Mouse (Mus musculus): ENCODE data around the gene Cuta. TPM values are rescaled to one million over a fixed set of nuclear protein-coding genes. Genes with fewer than 3 reads are reported as not detected.

The Cuta gene
- polyA plus RNA-seq, 1 experiment, result 251 TPM

- H3K36me3 ChIP-seq (ENCODE audit: control insufficient read depth, insufficient read depth, low read length), result no peaks in the 10 kb centered on the region
- H3K27me3 ChIP-seq (ENCODE audit: control insufficient read depth, insufficient read depth, low read length), result no peaks in the 10 kb centered on the region
- TF ChIP-seq CTCF (IDR thresholded peaks at IDR 0.05; ENCODE audit: borderline replicate concordance, control insufficient read depth, extremely low read depth, insufficient read depth, low read length, poor library complexity), result no peak
- no peak for TF ChIP-seq POLR2A (IDR thresholded peaks at IDR 0.05; ENCODE audit: control insufficient read depth, extremely low read depth, insufficient read depth, low read length, poor library complexity)
- DNase-seq, result no peak
- H3K27ac ChIP-seq (ENCODE audit: control insufficient read depth, insufficient read depth, low read length), result no peak overlapping the region
- 82% methylated on average over 5 of the region's 5 CpGs for WGBS
- H3K4me1 ChIP-seq (replicated peaks; ENCODE audit: control insufficient read depth, insufficient read depth, low read length), result no peaks in the 10 kb centered on the region
- no peak overlapping the region for H3K4me3 ChIP-seq (ENCODE audit: control insufficient read depth, insufficient read depth, low read length)
These were observed 19.5 kb upstream of the Cuta start for GRCm38 (mm10) chr17:26958880-26959279.

- no peaks in the 10 kb centered on the region for H3K36me3 ChIP-seq (ENCODE audit: control insufficient read depth, insufficient read depth, low read length)
- WGBS, result 99% methylated on average over 5 of the region's 5 CpGs
- no peaks in the 10 kb centered on the region for H3K4me1 ChIP-seq (replicated peaks; ENCODE audit: control insufficient read depth, insufficient read depth, low read length)
These were observed 18.5 kb upstream of the Cuta start for GRCm38 (mm10) chr17:26957872-26958271.

GRCm38 (mm10) chr17:26956895-26957294, 17.5 kb upstream of the Cuta start:
- Histone ChIP-seq H3K36me3 (ENCODE audit: control insufficient read depth, insufficient read depth, low read length) (no peaks in the 10 kb centered on the region), H3K4me1 (replicated peaks; ENCODE audit: control insufficient read depth, insufficient read depth, low read length) (peaks cover 9% of the 10 kb centered on the region), H3K27me3 (ENCODE audit: control insufficient read depth, insufficient read depth, low read length) (no peaks in the 10 kb centered on the region), H3K27ac (ENCODE audit: control insufficient read depth, insufficient read depth, low read length) (no peak overlapping the region), H3K4me3 (ENCODE audit: control insufficient read depth, insufficient read depth, low read length) (no peak overlapping the region)
- no peak for TF ChIP-seq POLR2A (IDR thresholded peaks at IDR 0.05; ENCODE audit: control insufficient read depth, extremely low read depth, insufficient read depth, low read length, poor library complexity)
- TF ChIP-seq CTCF (IDR thresholded peaks at IDR 0.05; ENCODE audit: borderline replicate concordance, control insufficient read depth, extremely low read depth, insufficient read depth, low read length, poor library complexity), result no peak
- WGBS, result 87% methylated on average over 18 of the region's 18 CpGs
- DNase-seq, result no peak

More at GRCm38 (mm10) chr17:26957872-26958271, 18.5 kb upstream of the Cuta start:
- TF ChIP-seq POLR2A (IDR thresholded peaks at IDR 0.05; ENCODE audit: control insufficient read depth, extremely low read depth, insufficient read depth, low read length, poor library complexity) (no peak), CTCF (IDR thresholded peaks at IDR 0.05; ENCODE audit: borderline replicate concordance, control insufficient read depth, extremely low read depth, insufficient read depth, low read length, poor library complexity) (no peak)
- DNase-seq, result no peak
- Histone ChIP-seq H3K27ac (ENCODE audit: control insufficient read depth, insufficient read depth, low read length) (no peak overlapping the region), H3K4me3 (ENCODE audit: control insufficient read depth, insufficient read depth, low read length) (no peak overlapping the region), H3K27me3 (ENCODE audit: control insufficient read depth, insufficient read depth, low read length) (no peaks in the 10 kb centered on the region)

- Histone ChIP-seq H3K27ac (ENCODE audit: control insufficient read depth, insufficient read depth, low read length) (no peak overlapping the region), H3K36me3 (ENCODE audit: control insufficient read depth, insufficient read depth, low read length) (no peaks in the 10 kb centered on the region), H3K4me3 (ENCODE audit: control insufficient read depth, insufficient read depth, low read length) (no peak overlapping the region), H3K27me3 (ENCODE audit: control insufficient read depth, insufficient read depth, low read length) (no peaks in the 10 kb centered on the region), H3K4me1 (replicated peaks; ENCODE audit: control insufficient read depth, insufficient read depth, low read length) (peaks cover 11% of the 10 kb centered on the region)
- no peak for DNase-seq
- no peak for TF ChIP-seq CTCF (IDR thresholded peaks at IDR 0.05; ENCODE audit: borderline replicate concordance, control insufficient read depth, extremely low read depth, insufficient read depth, low read length, poor library complexity)
- no peak for TF ChIP-seq POLR2A (IDR thresholded peaks at IDR 0.05; ENCODE audit: control insufficient read depth, extremely low read depth, insufficient read depth, low read length, poor library complexity)
- WGBS, result 95% methylated on average over 5 of the region's 5 CpGs
These were observed 16.9 kb upstream of the Cuta start for GRCm38 (mm10) chr17:26956309-26956708.

DNA sequence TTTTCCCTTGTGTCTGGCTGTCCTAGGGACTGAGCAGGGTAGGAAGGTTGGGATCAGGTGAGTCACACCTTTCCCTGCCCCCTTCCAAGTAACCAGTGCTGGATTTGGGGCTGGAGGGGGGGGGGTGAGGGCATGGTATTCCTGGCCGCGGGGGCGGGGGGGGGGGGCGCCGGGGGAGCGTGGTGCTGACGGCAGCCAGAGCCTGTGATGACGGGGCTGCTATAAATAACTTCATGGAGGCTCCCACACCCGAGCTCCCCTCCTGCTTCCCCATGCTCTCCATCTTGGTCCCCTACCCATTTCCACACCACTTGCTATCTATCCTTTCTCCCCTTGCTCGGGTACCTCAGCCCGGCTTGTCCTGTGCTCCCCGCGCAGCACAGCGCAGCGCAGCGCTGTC, 14.4 kb upstream of the Cuta start:
- Histone ChIP-seq H3K27ac (ENCODE audit: control insufficient read depth, insufficient read depth, low read length) (no peak overlapping the region), H3K4me3 (ENCODE audit: control insufficient read depth, insufficient read depth, low read length) (no peak overlapping the region), H3K36me3 (ENCODE audit: control insufficient read depth, insufficient read depth, low read length) (no peaks in the 10 kb centered on the region), H3K4me1 (replicated peaks; ENCODE audit: control insufficient read depth, insufficient read depth, low read length) (peaks cover 20% of the 10 kb centered on the region), H3K27me3 (ENCODE audit: control insufficient read depth, insufficient read depth, low read length) (peaks cover 6% of the 10 kb centered on the region; the same call in 1 of the 2 replicates)
- DNase-seq, result no peak
- WGBS, result 72% methylated on average over 16 of the region's 16 CpGs
- no peak for TF ChIP-seq POLR2A (IDR thresholded peaks at IDR 0.05; ENCODE audit: control insufficient read depth, extremely low read depth, insufficient read depth, low read length, poor library complexity)
- TF ChIP-seq CTCF (IDR thresholded peaks at IDR 0.05; ENCODE audit: borderline replicate concordance, control insufficient read depth, extremely low read depth, insufficient read depth, low read length, poor library complexity), result no peak

DNA sequence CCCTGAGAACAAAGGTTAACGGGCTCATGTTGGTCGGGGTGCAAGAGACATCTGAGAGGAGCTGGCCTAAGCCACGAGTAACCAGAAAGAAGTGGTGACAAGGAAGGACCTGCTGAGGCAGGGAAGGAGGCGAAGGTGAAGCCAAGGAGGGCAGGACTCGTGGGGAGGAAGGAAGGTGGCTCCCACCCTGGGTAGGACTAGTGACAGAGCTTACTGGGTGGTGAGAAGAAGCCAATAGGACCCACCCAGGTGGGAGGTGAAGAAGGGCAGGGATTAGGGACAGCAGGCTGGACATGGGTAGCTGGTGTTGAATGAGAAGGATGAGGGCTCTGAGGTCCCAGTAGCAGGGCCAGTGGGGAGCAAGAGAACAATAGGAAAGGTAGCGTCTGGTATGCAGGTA, 13.8 kb upstream of the Cuta start:
- 72% methylated on average over 6 of the region's 6 CpGs for WGBS
- no peak overlapping the region for H3K27ac ChIP-seq (ENCODE audit: control insufficient read depth, insufficient read depth, low read length)
- peaks cover 23% of the 10 kb centered on the region for H3K4me1 ChIP-seq (replicated peaks; ENCODE audit: control insufficient read depth, insufficient read depth, low read length)
- TF ChIP-seq POLR2A (IDR thresholded peaks at IDR 0.05; ENCODE audit: control insufficient read depth, extremely low read depth, insufficient read depth, low read length, poor library complexity) (no peak), CTCF (IDR thresholded peaks at IDR 0.05; ENCODE audit: borderline replicate concordance, control insufficient read depth, extremely low read depth, insufficient read depth, low read length, poor library complexity) (no peak)
- no peaks in the 10 kb centered on the region for H3K36me3 ChIP-seq (ENCODE audit: control insufficient read depth, insufficient read depth, low read length)
- H3K27me3 ChIP-seq (ENCODE audit: control insufficient read depth, insufficient read depth, low read length), result peaks cover 6% of the 10 kb centered on the region; the same call in 1 of the 2 replicates
- no peak for DNase-seq
- H3K4me3 ChIP-seq (ENCODE audit: control insufficient read depth, insufficient read depth, low read length), result no peak overlapping the region

Data from thymus, adult 2 months (tissue).